Mouse (Mus musculus) neural tube, postnatal 0 days (tissue): Measurements from ENCODE around the gene Pik3c2g. TPM values are rescaled to one million over a fixed set of nuclear protein-coding genes. Genes with fewer than 3 reads are reported as not detected.

ENCODE experiments used
- polyA plus RNA-seq: library from polyadenylated mRNA; unstranded; fragments of >200 nt; fragmentation: Nextera tagmentation; extraction: Ambion mirVana; gene quantifications from 2 replicates; pipeline ENCODE4 v1.2.1, GENCODE M21; 2015

Gene Pik3c2g
- polyA plus RNA-seq, result 0.15 and 0.19 TPM in 2 replicates

DNA sequence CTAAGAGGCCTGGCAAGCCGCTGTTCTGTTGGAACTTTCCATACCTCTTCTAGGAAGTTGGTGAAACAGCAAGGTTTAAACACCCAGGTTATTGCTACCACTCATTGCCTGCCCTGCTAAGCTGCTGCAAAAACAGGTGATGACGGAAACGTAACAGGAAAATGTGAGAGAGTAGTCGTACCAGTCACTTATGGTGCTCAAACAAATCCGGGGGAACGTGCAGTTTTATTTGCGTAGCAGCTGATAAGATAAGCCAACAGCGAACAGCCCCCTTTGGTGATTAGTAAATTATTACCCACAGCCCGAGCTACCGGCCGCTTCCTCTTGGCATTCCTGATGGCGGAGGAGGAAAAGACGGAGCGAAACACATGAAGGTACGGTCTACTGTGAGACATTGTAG is at the start of gene Pik3c2g:
TSS of gene Pik3c2g (plus strand) at position 330 of the 400 bp plus-strand sequence.

Other genes with a start within 250 kb of the Pik3c2g start
- not detected in 2 replicates for gene Rergl, start 85.2 kb upstream of the Pik3c2g start, polyA plus RNA-seq